In the genomic region with DNA sequence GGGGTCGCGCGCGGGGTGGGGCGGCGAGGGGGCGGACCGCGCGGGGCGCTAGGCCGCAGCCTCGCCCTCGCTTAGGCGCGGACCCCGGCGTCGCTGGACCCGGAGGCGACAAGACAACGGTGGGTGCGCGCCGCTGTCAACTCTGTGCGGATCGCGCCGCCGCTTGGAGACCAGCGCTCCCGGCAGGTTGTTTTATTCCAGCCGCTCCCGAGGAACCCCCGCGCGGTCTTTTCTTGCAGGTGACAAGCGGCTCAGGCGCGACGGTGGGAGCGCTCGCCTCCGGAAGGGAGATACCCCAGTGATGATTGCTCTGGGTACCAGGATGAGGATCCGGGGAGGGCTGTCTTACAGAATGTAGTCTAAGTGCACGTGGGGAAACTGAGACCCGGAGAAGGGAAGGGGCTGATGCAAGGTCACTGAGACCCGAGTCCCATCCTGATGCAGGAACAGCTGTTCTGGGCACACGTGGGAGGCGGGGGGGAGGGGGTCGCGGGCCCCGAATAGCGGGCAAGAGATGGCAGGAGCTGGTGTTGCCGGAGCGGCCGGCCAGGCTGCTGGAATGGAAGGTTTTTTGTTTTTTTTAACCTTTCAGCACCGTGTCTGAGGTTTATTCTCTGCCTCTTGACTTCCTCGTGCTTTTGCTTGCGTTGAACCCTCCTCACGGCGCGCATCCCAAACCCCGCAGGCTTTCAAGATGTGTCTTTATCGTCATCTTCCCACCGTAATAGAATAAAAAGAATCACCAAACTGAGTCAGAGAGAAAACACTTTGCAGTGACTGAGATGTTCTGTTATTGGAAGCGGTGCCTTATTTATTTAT, we compare ENCODE assay signal across 8 mouse cellular contexts. TPM values are rescaled to one million over a fixed set of nuclear protein-coding genes. Genes with fewer than 3 reads are reported as not detected.
DNase-seq lines count a peak whose midpoint lies in the region; ATAC-seq and TF ChIP-seq lines count a peak whose summit lies in the region.

No protein-coding gene starts in this region.

- H3K9me3 ChIP-seq in lung, postnatal 0 days (ENCODE audit: low read length), result no peaks in the 10 kb centered on the region
- no peaks in the 10 kb centered on the region for H3K9me3 ChIP-seq in heart, postnatal 0 days (replicated peaks; ENCODE audit: control insufficient read depth, low read length)

- H3K27me3 ChIP-seq in lung, postnatal 0 days (replicated peaks; ENCODE audit: insufficient read depth, low read length), result no peaks in the 10 kb centered on the region
- H3K27me3 ChIP-seq in heart, postnatal 0 days (ENCODE audit: control insufficient read depth, insufficient read depth, low read length), result no peaks in the 10 kb centered on the region

- H3K79me2 ChIP-seq in macrophage (ENCODE audit: inconsistent target), result peaks cover 54% of the 10 kb centered on the region

- H3K27ac ChIP-seq in lung, postnatal 0 days (ENCODE audit: low read length), result peak overlapping the region; percentile 90
- H3K27ac ChIP-seq in heart, postnatal 0 days (ENCODE audit: low read depth), result peak overlapping the region; percentile 39
- H3K27ac ChIP-seq in macrophage, result peak overlapping the region; percentile 65

- peak overlapping the region; percentile 75 for H3K9ac ChIP-seq in lung, postnatal 0 days (replicated peaks; ENCODE audit: low read depth)
- H3K9ac ChIP-seq in heart, postnatal 0 days (replicated peaks; ENCODE audit: low read depth, low read length), result peak overlapping the region; percentile 84

- no peaks in the 10 kb centered on the region; the same call in 1 of the 2 replicates for H3K4me1 ChIP-seq in lung, postnatal 0 days (ENCODE audit: insufficient read depth, low read depth, low read length)
- H3K4me1 ChIP-seq in heart, postnatal 0 days (ENCODE audit: control insufficient read depth, insufficient read depth), result peaks cover 9% of the 10 kb centered on the region

- no peak for TF ChIP-seq CTCF in lung, postnatal 0 days (IDR thresholded peaks at IDR 0.05)
- TF ChIP-seq CTCF in heart, postnatal 0 days (IDR thresholded peaks at IDR 0.05; ENCODE audit: low read depth), result no peak

- peak; percentile 65 for ATAC-seq in lung, postnatal 0 days
- ATAC-seq in heart, postnatal 0 days (ENCODE audit: insufficient read depth, low read depth), result peak; percentile 68

- H3K4me3 ChIP-seq in lung, postnatal 0 days (ENCODE audit: low read depth, low read length), result peak overlapping the region; percentile 87
- peak overlapping the region; percentile 98 for H3K4me3 ChIP-seq in heart, postnatal 0 days (ENCODE audit: low read depth, low read length)
- peak overlapping the region; percentile 74 for H3K4me3 ChIP-seq in macrophage (ENCODE audit: inconsistent target)

- H3K36me3 ChIP-seq in lung, postnatal 0 days (ENCODE audit: insufficient read depth, low read length), result no peaks in the 10 kb centered on the region
- H3K36me3 ChIP-seq in heart, postnatal 0 days (replicated peaks; ENCODE audit: control insufficient read depth, insufficient read depth, low read length), result no peaks in the 10 kb centered on the region
- H3K36me3 ChIP-seq in macrophage (ENCODE audit: inconsistent target), result no peaks in the 10 kb centered on the region

- peak; percentile 67 for DNase-seq in lung, postnatal 0 days (ENCODE audit: low spot score)
- no peak for DNase-seq in lung, postnatal 4 days
- DNase-seq in c-Kit-positive CD71-positive TER-119-positive erythroid progenitor cells, embryonic 14.5 days (ENCODE audit: low spot score), result peak; percentile 21
- peak; percentile 60 for DNase-seq in heart, postnatal 0 days (ENCODE audit: low spot score)
- DNase-seq in adrenal gland, postnatal 4 days (ENCODE audit: low spot score in 2 of 2), result no peak
- DNase-seq in layer of hippocampus, postnatal 10 days (ENCODE audit: low spot score in 2 of 2), result no peak
- no peak for DNase-seq in thymus, postnatal 4 days

- H3K4me2 ChIP-seq in lung, postnatal 0 days (replicated peaks; ENCODE audit: low read depth, low read length), result peak overlapping the region; percentile 97
- H3K4me2 ChIP-seq in heart, postnatal 0 days (ENCODE audit: low read depth, low read length), result peak overlapping the region; percentile 100

- WGBS in lung, postnatal 0 days, result 2% methylated on average over 60 of the region's 67 CpGs
- under 1% methylated on average over 55 of the region's 67 CpGs for WGBS in heart, postnatal 0 days
- WGBS in macrophage (ENCODE audit: missing documents), result under 1% methylated on average over 65 of the region's 67 CpGs

- no peak for TF ChIP-seq EP300 in lung, postnatal 0 days (IDR thresholded peaks at IDR 0.05)
- no peak for TF ChIP-seq EP300 in heart, postnatal 0 days (IDR thresholded peaks at IDR 0.05; ENCODE audit: low read depth)

RNA-seq across cellular contexts. Expression of gene Naa25, which starts 0.6 kb away (rescaled TPM):
- polyA plus RNA-seq in lung, postnatal 0 days (2015; fragmentation: Nextera tagmentation; extraction: Ambion mirVana), result 14.3 and 16.0 TPM in 2 replicates
- 15.8 and 16.6 TPM in 2 replicates for total RNA-seq in heart, postnatal 0 days (2014; rRNA removed; ENCODE audit: low replicate concordance)
- 19.9 and 21.4 TPM in 2 replicates for polyA plus RNA-seq in heart, postnatal 0 days (2015; fragmentation: Nextera tagmentation; extraction: Ambion mirVana)
- 100 to 1,000 TPM in 5 of 26 experiments, 10 to 100 TPM in 21; 14.6 to 150 (median 64.0) TPM for total RNA-seq in macrophage (2018; cell fraction: chromatin; rRNA removed)
- 10 to 100 TPM in 24 of 26 experiments, 1 to 10 TPM in 2; 9.0 to 45.8 (median 21.5) TPM for total RNA-seq in macrophage (2018; cell fraction: cytosol; rRNA removed)
- total RNA-seq in macrophage (2018; cell fraction: nucleus; rRNA removed), result 100 to 1,000 TPM in 1 of 26 experiments, 10 to 100 TPM in 25; 12.1 to 113 (median 58.2) TPM
- polyA plus RNA-seq in macrophage (2018), result 15.3 to 23.7 TPM (median 17.0 TPM) in 3 replicates
- total RNA-seq in adrenal gland, postnatal 4 days (2021), result 10 to 100 TPM; 29.9 to 31.7 TPM
- total RNA-seq in layer of hippocampus, postnatal 10 days (2021), result 10 to 100 TPM; 43.9 to 45.3 TPM

RNA-seq across cellular contexts. Expression of gene Trafd1, which starts 12.9 kb away (rescaled TPM):
- 76.6 and 80.9 TPM in 2 replicates for polyA plus RNA-seq in lung, postnatal 0 days (2015; fragmentation: Nextera tagmentation; extraction: Ambion mirVana)
- total RNA-seq in heart, postnatal 0 days (2014; rRNA removed; ENCODE audit: low replicate concordance), result 83.8 and 113 TPM in 2 replicates
- polyA plus RNA-seq in heart, postnatal 0 days (2015; fragmentation: Nextera tagmentation; extraction: Ambion mirVana), result 67.2 and 67.7 TPM in 2 replicates
- total RNA-seq in macrophage (2018; cell fraction: chromatin; rRNA removed), result 1,000 to 10,000 TPM in 14 of 26 experiments, 100 to 1,000 TPM in 12; 286 to 2,059 (median 1,214) TPM
- 100 to 1,000 TPM; 129 to 462 (median 246) TPM for total RNA-seq in macrophage (2018; cell fraction: cytosol; rRNA removed)
- 1,000 to 10,000 TPM in 9 of 26 experiments, 100 to 1,000 TPM in 17; 314 to 1,459 (median 713) TPM for total RNA-seq in macrophage (2018; cell fraction: nucleus; rRNA removed)
- 97.3 to 304 TPM (median 148 TPM) in 3 replicates for polyA plus RNA-seq in macrophage (2018)
- 10 to 100 TPM; 58.7 to 77.7 TPM for total RNA-seq in adrenal gland, postnatal 4 days (2021)
- 10 to 100 TPM; 83.2 to 90.3 TPM for total RNA-seq in layer of hippocampus, postnatal 10 days (2021)

RNA-seq across cellular contexts. Expression of gene Tmem116, which starts 53.3 kb away (rescaled TPM):
- polyA plus RNA-seq in lung, postnatal 0 days (2015; fragmentation: Nextera tagmentation; extraction: Ambion mirVana), result 36.1 and 40.4 TPM in 2 replicates
- total RNA-seq in heart, postnatal 0 days (2014; rRNA removed; ENCODE audit: low replicate concordance), result 6.5 and 11.5 TPM in 2 replicates
- 7.0 and 7.5 TPM in 2 replicates for polyA plus RNA-seq in heart, postnatal 0 days (2015; fragmentation: Nextera tagmentation; extraction: Ambion mirVana)
- total RNA-seq in macrophage (2018; cell fraction: chromatin; rRNA removed), result 10 to 100 TPM in 3 of 26 experiments, 1 to 10 TPM in 21, under 1 TPM in 1, not detected in 1; 0.80 to 12.3 (median 4.8) TPM
- 1 to 10 TPM; 1.4 to 4.0 (median 2.6) TPM for total RNA-seq in macrophage (2018; cell fraction: cytosol; rRNA removed)
- 10 to 100 TPM in 2 of 26 experiments, 1 to 10 TPM in 23, under 1 TPM in 1; 0.58 to 13.2 (median 3.3) TPM for total RNA-seq in macrophage (2018; cell fraction: nucleus; rRNA removed)
- polyA plus RNA-seq in macrophage (2018), result 0.81 to 1.9 TPM (median 1.5 TPM) in 3 replicates
- 1 to 10 TPM; 2.9 to 5.6 TPM for total RNA-seq in adrenal gland, postnatal 4 days (2021)
- 1 to 10 TPM; 4.4 to 5.4 TPM for total RNA-seq in layer of hippocampus, postnatal 10 days (2021)

RNA-seq across cellular contexts. Expression of gene Erp29, which starts 54.0 kb away (rescaled TPM):
- 122 and 123 TPM in 2 replicates for polyA plus RNA-seq in lung, postnatal 0 days (2015; fragmentation: Nextera tagmentation; extraction: Ambion mirVana)
- 32.5 and 55.4 TPM in 2 replicates for total RNA-seq in heart, postnatal 0 days (2014; rRNA removed; ENCODE audit: low replicate concordance)
- 89.3 and 96.5 TPM in 2 replicates for polyA plus RNA-seq in heart, postnatal 0 days (2015; fragmentation: Nextera tagmentation; extraction: Ambion mirVana)
- total RNA-seq in macrophage (2018; cell fraction: chromatin; rRNA removed), result 100 to 1,000 TPM in 3 of 26 experiments, 10 to 100 TPM in 21, 1 to 10 TPM in 2; 9.4 to 168 (median 42.3) TPM
- 100 to 1,000 TPM; 237 to 408 (median 331) TPM for total RNA-seq in macrophage (2018; cell fraction: cytosol; rRNA removed)
- total RNA-seq in macrophage (2018; cell fraction: nucleus; rRNA removed), result 100 to 1,000 TPM in 24 of 26 experiments, 10 to 100 TPM in 2; 61.1 to 379 (median 212) TPM
- polyA plus RNA-seq in macrophage (2018), result 327 to 388 TPM (median 342 TPM) in 3 replicates
- total RNA-seq in adrenal gland, postnatal 4 days (2021), result 100 to 1,000 TPM; 136 to 146 TPM
- 100 to 1,000 TPM; 154 to 170 TPM for total RNA-seq in layer of hippocampus, postnatal 10 days (2021)

Comparison
In these comparisons a context has a peak if more than half of its experiments do, and no peak if none do; other contexts are left out.
1. DNase-seq: peak in lung, postnatal 0 days (single experiment), c-Kit-positive CD71-positive TER-119-positive erythroid progenitor cells, embryonic 14.5 days (single experiment) and heart, postnatal 0 days (single experiment); none in lung, postnatal 4 days (0 of 2), adrenal gland, postnatal 4 days (0 of 2), layer of hippocampus, postnatal 10 days (0 of 2) and thymus, postnatal 4 days (single experiment).
2. H3K27ac ChIP-seq: peak in every context shown above with its lines; median percentile 90 in lung, postnatal 0 days; 65 in macrophage; 39 in heart, postnatal 0 days.
3. Peak in every context shown above with its lines, with median percentiles within 50 percentile points of each other: H3K4me3 ChIP-seq.